Mouse (Mus musculus): ENCODE measurements at regions not wholly inside any gene's neighbourhood (a gene's known extent, or its start where the extent isn't known, plus 50 kb on each side); places are given as distances from the start of the nearest gene placed in this dataset.

GRCm38 (mm10) chr11:24470469-24470868, 392.6 kb downstream of the Bcl11a start:
- H3K27me3 ChIP-seq: no peaks in the 10 kb centered on the region
- peaks cover 18% of the 10 kb centered on the region; the same call in 1 of the 2 replicates for H3K4me1 ChIP-seq
- H3K36me3 ChIP-seq: no peaks in the 10 kb centered on the region
- H3K4me3 ChIP-seq: no peak overlapping the region
- ATAC-seq (ENCODE audit: insufficient number of reproducible peaks, insufficient read depth, low FRiP score, low TSS enrichment, low read depth): no peak
- H3K9ac ChIP-seq: no peak overlapping the region
- no peak overlapping the region for H3K27ac ChIP-seq
- no peak overlapping the region for H3K4me2 ChIP-seq
- H3K9me3 ChIP-seq: no peaks in the 10 kb centered on the region

DNA sequence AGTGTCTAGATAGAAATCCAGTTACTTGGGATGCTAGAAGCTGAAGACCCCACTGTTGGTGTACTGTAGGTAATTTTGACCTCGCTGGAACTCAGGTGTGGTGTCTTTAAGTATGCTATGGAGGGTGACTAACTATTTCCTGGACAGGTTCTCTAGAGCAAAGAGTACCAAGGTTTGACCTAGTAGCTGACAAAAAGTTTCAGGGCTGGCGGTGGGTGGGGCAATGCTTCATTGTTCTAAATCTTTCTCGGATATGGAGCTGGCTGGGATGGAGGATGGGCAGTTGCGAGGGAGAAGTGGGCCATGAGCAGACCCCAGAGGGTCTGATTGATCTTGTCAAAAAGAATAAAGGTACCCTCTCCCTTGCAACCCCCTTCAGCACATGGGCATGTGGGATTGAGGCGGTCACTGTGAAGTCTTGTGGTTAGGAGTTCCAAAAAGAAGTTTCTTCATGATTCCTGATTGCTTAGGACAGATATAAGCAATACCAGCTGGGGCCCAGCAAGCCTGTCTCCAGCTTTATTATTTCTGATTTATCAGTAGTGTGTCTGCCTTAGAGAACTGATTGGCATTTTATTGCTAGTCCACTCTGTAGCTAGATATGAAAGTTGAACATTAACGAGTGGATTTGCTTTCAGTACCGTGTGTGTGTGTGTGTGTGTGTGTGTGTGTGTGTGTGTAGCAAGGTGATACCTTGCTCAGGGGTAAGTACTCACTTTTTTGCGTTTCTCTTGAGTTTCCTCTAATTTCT, 394.9 kb downstream of the Bcl11a start:
- no peak overlapping the region for H3K9ac ChIP-seq
- H3K4me3 ChIP-seq: no peak overlapping the region
- no peaks in the 10 kb centered on the region for H3K9me3 ChIP-seq
- no peaks in the 10 kb centered on the region for H3K36me3 ChIP-seq
- H3K4me1 ChIP-seq: peaks cover 18% of the 10 kb centered on the region; the same call in 1 of the 2 replicates
- no peak overlapping the region for H3K4me2 ChIP-seq
- H3K27me3 ChIP-seq: no peaks in the 10 kb centered on the region
- no peak overlapping the region for H3K27ac ChIP-seq
- ATAC-seq (ENCODE audit: insufficient number of reproducible peaks, insufficient read depth, low FRiP score, low TSS enrichment, low read depth): no peak
- WGBS: 59% methylated on average over 8 of the region's 8 CpGs

DNA sequence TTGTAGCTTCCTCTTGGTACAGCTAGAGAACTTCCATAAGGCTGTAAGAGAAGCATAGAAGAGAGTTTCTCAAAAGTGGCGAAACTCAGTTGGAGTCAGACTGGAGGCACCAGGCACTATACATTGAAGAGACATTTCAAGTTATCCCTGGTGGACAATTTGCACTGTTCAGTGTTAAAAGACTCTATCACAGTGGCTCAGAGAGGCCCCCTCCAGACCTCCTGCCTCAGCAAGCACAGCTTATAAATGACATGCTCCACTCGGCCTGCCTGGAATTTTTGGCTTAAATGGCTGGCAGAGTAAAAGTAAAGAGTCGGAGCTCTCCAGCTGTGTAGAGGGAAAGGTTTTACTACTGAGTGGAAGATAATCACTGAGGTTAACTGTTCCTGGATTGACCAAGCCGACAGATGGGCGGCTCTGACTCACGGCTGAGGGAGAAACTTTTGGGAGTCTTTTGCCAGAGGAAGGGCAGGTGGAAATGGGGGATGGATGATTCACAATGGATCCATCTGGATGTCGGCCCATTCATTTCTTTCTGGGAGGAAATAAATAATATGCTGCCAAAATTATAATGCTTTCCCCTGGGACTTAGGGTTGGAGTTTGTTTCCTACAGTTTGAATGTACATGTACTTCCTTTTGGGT, 395.6 kb downstream of the Bcl11a start:
- Histone ChIP-seq H3K4me2 (no peak overlapping the region), H3K9ac (no peak overlapping the region), H3K27ac (no peak overlapping the region), H3K27me3 (no peaks in the 10 kb centered on the region), H3K36me3 (no peaks in the 10 kb centered on the region), H3K4me3 (no peak overlapping the region), H3K4me1 (peaks cover 18% of the 10 kb centered on the region; the same call in 1 of the 2 replicates), H3K9me3 (no peaks in the 10 kb centered on the region)
- WGBS: 45% methylated on average over 7 of the region's 7 CpGs
- no peak for ATAC-seq (ENCODE audit: insufficient number of reproducible peaks, insufficient read depth, low FRiP score, low TSS enrichment, low read depth)

DNA sequence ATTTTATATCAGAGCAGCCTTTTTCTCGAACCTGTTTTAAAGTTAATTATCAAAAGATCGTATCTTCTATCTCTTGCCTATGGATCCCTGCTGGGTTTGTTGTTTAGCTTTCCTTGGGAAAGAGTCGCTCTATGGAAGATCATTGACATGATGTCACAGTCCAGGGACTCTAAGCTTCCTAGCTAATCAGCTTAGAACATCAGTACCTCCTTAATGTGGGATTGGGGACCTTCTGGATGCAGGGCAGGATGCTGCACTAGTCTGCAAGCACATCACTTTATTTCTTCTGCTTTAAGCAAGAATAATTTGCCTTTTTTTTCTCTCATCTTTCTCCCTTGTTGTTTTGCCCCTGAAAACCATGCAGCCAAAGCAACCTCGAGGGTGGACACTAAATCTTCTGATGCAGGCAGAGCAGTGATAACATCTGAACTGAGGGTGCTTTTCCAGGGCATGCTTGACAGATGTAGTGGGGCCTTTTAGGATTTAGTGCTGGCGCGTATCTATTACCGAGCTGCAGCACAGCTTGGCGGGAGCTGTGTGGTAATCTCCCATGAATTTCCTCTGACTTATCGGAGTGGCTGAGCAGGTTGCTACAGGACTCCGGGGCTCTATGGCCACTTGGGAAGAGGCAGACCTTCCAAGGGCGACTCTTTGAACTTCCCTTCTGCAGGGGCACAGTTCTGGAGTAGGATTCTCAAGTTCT, 425.0 kb downstream of the Bcl11a start:
- ATAC-seq (ENCODE audit: insufficient number of reproducible peaks, insufficient read depth, low FRiP score, low TSS enrichment, low read depth): no peak
- H3K27me3 ChIP-seq: no peaks in the 10 kb centered on the region
- 39% methylated on average over 11 of the region's 11 CpGs for WGBS

DNA sequence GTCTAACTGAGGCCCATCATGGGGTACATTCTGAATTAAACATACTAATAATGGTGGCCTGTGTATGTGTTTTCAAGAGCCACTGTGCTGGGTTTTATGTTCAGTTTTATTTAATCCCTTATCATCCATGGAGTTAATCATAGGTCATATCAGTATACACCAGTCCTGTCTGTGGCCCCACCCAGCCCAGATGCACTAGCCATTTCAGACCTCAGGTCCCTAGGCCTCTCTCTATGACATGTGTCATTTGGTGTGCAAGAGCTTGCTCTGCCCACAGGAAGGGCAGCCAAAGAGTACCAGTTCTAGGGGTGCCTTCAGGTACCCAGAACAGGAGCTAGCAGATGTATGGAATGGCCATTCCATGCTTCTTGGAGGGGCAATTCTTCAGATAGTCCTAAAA, 437.7 kb downstream of the Bcl11a start:
- H3K27ac ChIP-seq: no peak overlapping the region
- no peaks in the 10 kb centered on the region for H3K27me3 ChIP-seq

More for the DNA sequence above, 425.0 kb downstream of the Bcl11a start:
- Histone ChIP-seq H3K36me3 (no peaks in the 10 kb centered on the region), H3K4me3 (no peak overlapping the region), H3K9ac (no peak overlapping the region), H3K27ac (no peak overlapping the region), H3K4me1 (0 out of 2 replicates have a peak, but pooled peaks cover 6% of the 10 kb centered on the region), H3K9me3 (no peaks in the 10 kb centered on the region), H3K4me2 (no peak overlapping the region)

GRCm38 (mm10) chr11:24535462-24535861, 457.6 kb downstream of the Bcl11a start:
- H3K27ac ChIP-seq: no peak overlapping the region
- H3K36me3 ChIP-seq: no peaks in the 10 kb centered on the region
- no peak overlapping the region for H3K4me3 ChIP-seq
- H3K4me1 ChIP-seq: no peaks in the 10 kb centered on the region
- H3K27me3 ChIP-seq: no peaks in the 10 kb centered on the region
- 38% methylated on average over 7 of the region's 7 CpGs for WGBS
- H3K9ac ChIP-seq: no peak overlapping the region
- ATAC-seq (ENCODE audit: insufficient number of reproducible peaks, insufficient read depth, low FRiP score, low TSS enrichment, low read depth): no peak
- H3K4me2 ChIP-seq: no peak overlapping the region
- H3K9me3 ChIP-seq: no peaks in the 10 kb centered on the region

More for the DNA sequence above, 437.7 kb downstream of the Bcl11a start:
- Histone ChIP-seq H3K4me3 (no peak overlapping the region), H3K9me3 (no peaks in the 10 kb centered on the region), H3K9ac (no peak overlapping the region), H3K36me3 (no peaks in the 10 kb centered on the region), H3K4me1 (no peaks in the 10 kb centered on the region), H3K4me2 (no peak overlapping the region)
- no peak for ATAC-seq (ENCODE audit: insufficient number of reproducible peaks, insufficient read depth, low FRiP score, low TSS enrichment, low read depth)

DNA sequence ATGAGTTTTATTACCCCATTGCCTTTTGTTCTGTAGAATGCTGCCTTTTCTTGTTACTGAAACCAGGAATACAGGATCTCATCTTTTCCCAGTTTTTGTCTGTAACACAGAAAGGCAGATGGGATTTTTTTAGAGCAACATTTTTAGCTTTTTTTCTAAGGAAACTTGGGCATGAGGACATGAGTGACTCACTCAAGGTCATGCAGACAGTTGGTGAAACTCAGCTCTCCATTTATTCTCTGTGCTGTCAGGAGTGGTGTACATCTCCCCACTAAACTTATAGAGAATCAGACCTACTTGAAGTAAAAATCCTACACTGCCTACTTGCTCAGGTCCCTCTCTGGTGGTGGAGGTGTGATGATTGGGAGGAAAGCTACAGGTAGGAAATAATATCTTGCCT, 459.9 kb downstream of the Bcl11a start:
- no peaks in the 10 kb centered on the region for H3K27me3 ChIP-seq
- no peaks in the 10 kb centered on the region for H3K36me3 ChIP-seq
- H3K4me3 ChIP-seq: no peak overlapping the region
- no peak overlapping the region for H3K9ac ChIP-seq
- H3K27ac ChIP-seq: no peak overlapping the region
- H3K4me1 ChIP-seq: no peaks in the 10 kb centered on the region
- ATAC-seq (ENCODE audit: insufficient number of reproducible peaks, insufficient read depth, low FRiP score, low TSS enrichment, low read depth): no peak
- H3K4me2 ChIP-seq: no peak overlapping the region
- no peaks in the 10 kb centered on the region for H3K9me3 ChIP-seq

DNA sequence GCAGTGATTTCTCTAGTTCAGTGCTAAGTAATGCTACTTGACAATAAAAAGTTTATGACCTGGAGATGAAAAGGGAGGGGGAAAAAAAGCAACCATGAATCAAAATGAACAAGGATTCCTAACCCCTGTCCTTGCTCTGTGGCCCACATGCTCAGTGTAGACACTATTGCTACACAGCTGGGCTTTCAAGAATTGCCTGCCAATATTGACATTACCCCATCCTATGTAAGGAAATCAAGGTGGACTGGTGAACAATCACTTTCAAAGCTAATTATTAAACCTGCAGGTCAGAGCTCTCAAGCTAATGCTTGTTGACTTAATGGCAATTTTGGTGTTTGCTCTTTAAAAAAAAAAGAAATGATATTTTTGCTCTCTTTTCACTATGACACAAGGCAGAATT, 491.8 kb downstream of the Bcl11a start:
- Histone ChIP-seq H3K4me2 (no peak overlapping the region), H3K27ac (no peak overlapping the region), H3K4me1 (no peaks in the 10 kb centered on the region), H3K36me3 (no peaks in the 10 kb centered on the region), H3K4me3 (no peak overlapping the region), H3K27me3 (no peaks in the 10 kb centered on the region), H3K9me3 (no peaks in the 10 kb centered on the region), H3K9ac (no peak overlapping the region)
- ATAC-seq (ENCODE audit: insufficient number of reproducible peaks, insufficient read depth, low FRiP score, low TSS enrichment, low read depth): no peak

- Histone ChIP-seq H3K9ac (no peak overlapping the region), H3K9me3 (no peaks in the 10 kb centered on the region), H3K4me2 (no peak overlapping the region), H3K4me3 (no peak overlapping the region), H3K27me3 (no peaks in the 10 kb centered on the region), H3K27ac (no peak overlapping the region), H3K36me3 (no peaks in the 10 kb centered on the region), H3K4me1 (no peaks in the 10 kb centered on the region)
- ATAC-seq (ENCODE audit: insufficient number of reproducible peaks, insufficient read depth, low FRiP score, low TSS enrichment, low read depth): no peak
- WGBS: 70% methylated on average over 5 of the region's 5 CpGs
Measured at GRCm38 (mm10) chr11:24613529-24613928, 535.7 kb downstream of the Bcl11a start.

- Histone ChIP-seq H3K36me3 (no peaks in the 10 kb centered on the region), H3K27ac (no peak overlapping the region), H3K4me1 (no peaks in the 10 kb centered on the region), H3K27me3 (no peaks in the 10 kb centered on the region), H3K4me2 (no peak overlapping the region), H3K9ac (no peak overlapping the region), H3K4me3 (no peak overlapping the region), H3K9me3 (no peaks in the 10 kb centered on the region)
- 86% methylated on average over 1 of the region's 1 CpGs for WGBS
- ATAC-seq (ENCODE audit: insufficient number of reproducible peaks, insufficient read depth, low FRiP score, low TSS enrichment, low read depth): no peak
Measured at GRCm38 (mm10) chr11:24615436-24615835, 537.6 kb downstream of the Bcl11a start.

GRCm38 (mm10) chr11:24618586-24618985, 540.7 kb downstream of the Bcl11a start:
- H3K27ac ChIP-seq: no peak overlapping the region
- H3K4me3 ChIP-seq: no peak overlapping the region
- no peak overlapping the region for H3K4me2 ChIP-seq
- H3K27me3 ChIP-seq: no peaks in the 10 kb centered on the region
- 49% methylated on average over 2 of the region's 2 CpGs for WGBS
- ATAC-seq (ENCODE audit: insufficient number of reproducible peaks, insufficient read depth, low FRiP score, low TSS enrichment, low read depth): no peak
- no peaks in the 10 kb centered on the region for H3K36me3 ChIP-seq
- H3K9me3 ChIP-seq: no peaks in the 10 kb centered on the region
- H3K9ac ChIP-seq: no peak overlapping the region
- H3K4me1 ChIP-seq: no peaks in the 10 kb centered on the region

GRCm38 (mm10) chr11:24619021-24619420, 541.2 kb downstream of the Bcl11a start:
- WGBS: 68% methylated on average over 4 of the region's 4 CpGs
- Histone ChIP-seq H3K27ac (no peak overlapping the region), H3K9me3 (no peaks in the 10 kb centered on the region), H3K4me2 (no peak overlapping the region), H3K27me3 (no peaks in the 10 kb centered on the region), H3K9ac (no peak overlapping the region), H3K4me1 (no peaks in the 10 kb centered on the region), H3K4me3 (no peak overlapping the region), H3K36me3 (no peaks in the 10 kb centered on the region)
- ATAC-seq (ENCODE audit: insufficient number of reproducible peaks, insufficient read depth, low FRiP score, low TSS enrichment, low read depth): no peak
